Mouse (Mus musculus): ENCODE results near the gene Adar.

Gene Adar

DNA sequence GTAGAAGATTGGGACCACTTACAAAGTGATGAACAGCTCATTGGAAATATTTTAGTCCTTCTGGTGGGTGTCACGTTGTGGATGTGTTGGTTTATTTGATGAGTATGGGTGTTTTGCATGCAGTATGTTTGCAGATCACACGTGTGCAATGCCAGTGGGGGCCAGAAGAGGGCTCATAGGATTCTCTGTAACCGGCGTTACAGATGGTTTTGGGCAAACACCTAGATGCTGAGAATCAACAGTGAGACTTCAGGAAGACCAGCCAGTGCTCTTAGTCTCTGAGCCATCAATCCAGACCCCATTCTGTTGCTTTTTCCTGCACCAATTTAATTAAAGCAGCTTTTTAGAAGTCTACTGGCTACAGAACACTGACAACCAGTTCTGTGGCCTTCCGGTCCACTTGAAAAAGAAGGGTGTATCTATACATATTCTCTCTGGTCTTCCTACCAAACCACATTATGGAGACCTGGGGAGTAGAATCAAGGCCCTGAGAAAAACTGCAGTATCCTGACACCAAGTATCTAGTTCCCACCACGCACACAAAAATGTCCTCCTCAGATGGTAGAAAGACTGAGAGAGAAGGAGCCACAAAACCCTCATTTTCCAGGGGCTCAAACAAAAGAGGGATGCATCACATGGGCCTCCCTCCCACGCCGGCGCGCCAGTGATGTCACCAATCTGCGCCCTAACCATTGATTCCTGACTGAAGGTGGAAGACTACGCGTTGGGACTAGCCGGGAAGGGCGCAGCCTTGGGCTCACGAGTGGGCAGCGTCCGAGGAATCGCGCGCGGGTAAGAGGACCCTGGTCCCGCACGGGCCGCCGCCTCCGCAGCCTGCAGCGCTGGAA, at the start of gene Adar:
TSS of gene Adar (plus strand) at position 664 of the 848 bp plus-strand sequence.
- DNase-seq, result peak; percentile 25 to 66

DNA sequence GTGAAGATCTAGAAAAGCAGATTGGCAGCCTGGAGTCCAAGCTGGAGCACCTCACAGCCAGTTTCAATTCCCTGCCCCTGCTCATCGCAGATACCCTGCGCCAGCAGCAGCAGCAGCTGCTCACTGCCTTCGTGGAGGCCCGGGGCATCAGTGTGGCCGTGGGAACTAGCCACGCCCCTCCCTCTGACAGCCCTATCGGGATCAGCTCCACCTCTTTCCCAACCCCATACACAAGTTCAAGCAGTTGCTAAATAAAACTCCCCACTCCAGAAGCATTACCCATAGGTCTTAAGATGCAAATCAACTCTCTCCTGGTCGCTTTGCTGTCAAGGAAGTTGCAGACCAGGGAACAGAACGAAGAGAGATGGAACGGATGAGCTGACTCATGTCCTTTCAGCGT, 47.7 kb upstream of the Adar start:
- no peak for DNase-seq

GRCm38 (mm10) chr3:89671334-89671733, 43.5 kb upstream of the Adar start:
- DNase-seq, result no peak

GRCm38 (mm10) chr3:89672573-89673317, 42.1 kb upstream of the Adar start:
- DNase-seq, result peak in 1 of 2 experiments; percentile 7

DNA sequence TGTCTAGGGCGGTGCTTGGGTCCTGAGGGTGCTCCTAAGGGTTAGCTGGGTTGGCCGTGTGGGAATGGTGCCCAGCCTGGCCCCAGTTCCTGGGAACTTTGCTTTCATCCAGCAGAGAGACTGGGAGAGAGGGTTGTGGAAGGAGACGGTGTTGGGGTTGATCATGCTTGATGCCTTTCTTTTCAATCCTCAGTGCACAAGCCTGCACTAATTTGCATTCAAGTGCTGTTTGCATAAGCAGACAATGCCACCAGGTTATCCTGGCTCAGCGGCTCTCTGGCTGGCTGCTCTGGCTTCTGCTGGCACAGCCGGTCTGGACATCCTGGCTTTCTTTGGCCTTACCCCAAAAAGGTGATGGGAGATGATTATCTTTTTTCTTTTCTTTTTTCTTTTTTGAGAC, 37.2 kb upstream of the Adar start:
- DNase-seq, result no peak

GRCm38 (mm10) chr3:89686031-89686430, 28.8 kb upstream of the Adar start:
- no peak for DNase-seq

GRCm38 (mm10) chr3:89688694-89689581, 25.9 kb upstream of the Adar start:
- DNase-seq, result peak; percentile 37 to 68

DNA sequence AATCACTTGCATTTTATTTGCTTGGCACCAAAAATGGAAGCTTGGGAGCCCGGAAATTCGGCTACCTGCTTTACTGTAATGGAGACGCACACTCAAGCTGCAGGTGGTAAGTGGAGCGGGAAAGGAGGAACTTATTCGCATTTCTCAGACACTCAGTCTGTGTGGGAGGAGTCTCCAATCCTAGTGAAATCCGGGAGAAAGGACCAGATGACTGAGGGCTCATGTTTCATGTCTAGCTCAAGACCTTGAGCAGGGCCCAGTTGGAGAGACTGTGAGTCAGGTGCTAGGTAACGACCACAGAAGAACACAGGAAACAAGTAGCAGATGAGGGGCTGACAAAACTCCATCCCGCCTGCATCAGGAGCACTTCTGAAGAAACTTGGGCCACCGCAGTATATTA, 23.0 kb upstream of the Adar start:
- DNase-seq, result no peak

DNA sequence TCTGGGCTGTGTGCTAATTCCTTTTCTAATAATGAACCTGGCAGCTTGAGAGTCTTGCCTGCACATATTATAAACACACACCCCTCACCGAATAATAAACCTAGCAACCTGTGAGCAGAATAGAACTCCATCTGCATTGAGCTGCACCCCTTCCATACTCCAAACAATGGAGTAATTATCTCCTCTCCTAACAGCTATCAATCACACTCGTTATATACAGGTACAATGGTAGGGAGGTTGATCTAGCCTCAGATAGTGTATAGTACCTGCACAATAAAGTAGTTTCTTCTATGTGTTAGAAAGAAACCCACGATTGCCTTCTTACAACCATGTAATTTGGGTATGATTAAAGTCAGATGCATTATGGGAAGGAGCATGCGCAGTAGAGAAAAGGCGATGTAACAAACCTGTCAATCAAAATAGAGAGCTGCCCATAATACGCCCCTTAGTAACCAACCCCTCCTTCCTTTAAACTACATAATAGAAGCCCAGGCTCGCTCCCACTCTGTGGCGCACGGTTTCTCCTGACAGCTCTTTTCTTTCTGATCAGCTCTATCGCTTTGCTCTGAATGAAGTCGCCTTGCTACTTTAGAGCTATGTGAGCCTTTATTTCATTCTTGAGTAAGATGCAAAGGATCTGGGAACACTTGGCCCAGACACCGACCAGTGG, 18.5 kb upstream of the Adar start:
- no peak for DNase-seq

- no peak for DNase-seq
These were observed 15.9 kb upstream of the Adar start for GRCm38 (mm10) chr3:89698958-89699357.

GRCm38 (mm10) chr3:89700461-89700860, 14.4 kb upstream of the Adar start:
- no peak for DNase-seq

- no peak for DNase-seq
These were observed 11.2 kb upstream of the Adar start for GRCm38 (mm10) chr3:89703596-89703995.

DNA sequence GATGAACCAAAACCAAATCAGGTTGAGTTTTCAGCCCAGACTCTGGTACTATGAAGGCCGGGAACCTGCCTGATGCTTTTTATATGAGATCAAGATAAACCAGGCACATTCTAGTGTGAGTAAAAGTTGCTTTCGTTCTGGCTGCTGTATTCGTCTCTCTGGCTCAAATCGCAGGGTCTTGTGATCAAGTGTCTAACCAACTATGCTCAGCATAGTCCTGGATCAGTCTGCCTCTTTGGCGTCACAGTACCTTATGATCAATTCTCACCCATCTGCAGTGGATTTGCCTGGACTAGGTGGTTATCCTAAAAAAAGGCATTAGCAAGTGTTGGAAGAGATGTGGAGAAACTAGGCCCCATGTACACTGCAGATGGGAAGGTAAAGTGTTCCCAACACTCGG, 10.8 kb upstream of the Adar start:
- DNase-seq, result no peak

DNA sequence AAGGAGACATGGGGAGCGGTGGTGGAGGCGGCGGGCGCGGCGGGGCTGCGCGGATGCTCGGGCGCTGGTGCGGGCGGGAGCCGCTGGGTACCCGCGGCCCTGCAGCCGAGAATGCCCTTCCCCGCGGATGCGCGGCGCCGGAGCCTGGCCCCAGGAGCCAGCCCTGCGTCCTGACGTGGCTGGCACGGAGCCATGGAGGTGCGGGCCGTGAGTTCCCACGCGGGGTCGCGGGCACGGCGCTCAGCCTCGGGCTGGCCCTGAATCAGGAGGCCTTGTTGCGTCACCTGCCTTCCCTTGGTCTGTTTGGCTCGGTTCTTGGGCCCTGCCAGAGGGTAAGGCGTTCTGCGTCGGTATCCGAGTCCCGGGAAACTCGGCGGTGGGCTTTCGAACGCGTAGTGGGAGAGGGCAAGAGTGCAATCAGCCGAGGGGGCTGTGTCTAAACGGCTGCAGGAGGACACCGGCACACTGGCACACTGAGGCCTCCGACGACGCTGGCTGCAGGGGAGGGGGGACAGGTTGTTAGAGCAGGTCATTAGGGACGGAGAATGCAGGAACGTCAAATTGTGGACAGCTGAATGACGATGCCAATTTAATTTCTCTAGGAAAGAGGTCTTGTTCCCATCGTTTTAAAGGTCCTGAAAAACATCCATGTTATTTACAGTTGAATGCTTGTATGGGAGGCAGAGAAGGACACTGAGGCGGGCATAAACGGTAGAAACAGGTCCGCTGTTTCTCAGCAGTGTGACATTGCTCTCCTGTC, 565 bp downstream of the Adar start:
- DNase-seq, result no peak

GRCm38 (mm10) chr3:89715967-89716256, 1.1 kb downstream of the Adar start:
- DNase-seq, result no peak

- DNase-seq, result no peak
These were observed 7.2 kb downstream of the Adar start for GRCm38 (mm10) chr3:89722032-89722431.

- DNase-seq, result no peak
These were observed 8.7 kb downstream of the Adar start for GRCm38 (mm10) chr3:89723400-89724084.

- peak; percentile 35 to 51 for DNase-seq
These were observed 12.2 kb downstream of the Adar start for GRCm38 (mm10) chr3:89727028-89727427.

- DNase-seq, result no peak
These were observed 14.0 kb downstream of the Adar start for GRCm38 (mm10) chr3:89728848-89729247.

DNA sequence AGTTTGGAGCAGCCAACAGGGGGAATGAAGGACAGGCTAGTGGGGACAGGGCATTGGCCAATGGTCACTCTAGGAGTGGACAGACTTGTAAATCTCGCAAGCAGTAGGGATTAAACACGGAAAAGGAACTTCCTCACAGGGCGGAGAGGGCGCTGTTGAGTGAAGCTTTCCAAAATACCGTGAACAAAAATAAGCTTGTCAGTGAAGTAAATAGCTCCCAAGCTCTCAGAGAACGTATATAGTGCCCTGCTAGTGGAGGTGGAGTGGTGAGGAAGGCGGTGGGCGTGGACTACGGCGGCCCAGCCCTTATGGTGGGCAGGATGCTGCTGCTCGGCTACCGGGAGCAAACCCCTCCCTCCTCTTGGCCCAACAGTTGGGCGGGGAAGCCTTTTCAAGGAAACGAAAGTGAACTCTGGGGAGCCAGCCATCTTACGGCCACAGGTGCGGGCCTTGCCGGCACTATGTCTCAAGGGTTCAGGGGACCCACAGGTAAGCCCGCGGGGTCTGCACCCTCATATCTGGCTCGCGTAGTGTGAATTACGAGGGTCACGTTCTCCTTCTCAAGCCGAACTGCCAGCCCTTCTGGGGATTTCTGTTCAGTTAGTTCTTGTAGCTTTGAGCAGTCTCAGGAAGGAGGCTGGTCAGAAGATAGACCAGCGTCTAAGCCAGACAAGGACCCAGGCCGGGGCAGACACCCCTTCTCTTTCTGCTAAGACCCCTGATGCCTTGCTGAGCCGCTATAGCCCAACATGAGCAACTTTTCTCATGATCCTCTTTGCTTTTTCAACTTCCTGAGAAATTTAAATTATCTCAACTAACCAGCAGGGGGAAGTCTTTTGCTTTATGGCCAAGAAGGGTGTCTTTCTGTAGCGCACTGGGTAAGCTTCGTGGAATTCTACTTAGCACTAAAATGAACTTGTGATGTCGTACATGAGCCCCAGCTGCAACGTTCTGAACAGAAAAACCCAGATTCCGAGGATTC, 15.8 kb downstream of the Adar start:
- peak; percentile 85 to 86 for DNase-seq

Data from spleen, adult 18-20 months (tissue).